In genomic region chr9:57807174-57807651, GRCm38 (mm10) we compare ENCODE assay signal across 13 mouse cellular contexts. TPM values are rescaled to one million over a fixed set of nuclear protein-coding genes. Genes with fewer than 3 reads are reported as not detected.
A peak's percentile ranks its signal among the peaks of the same experiment; 100 is the strongest.
DNase-seq lines count a peak whose midpoint lies in the region; ATAC-seq lines count a peak whose summit lies in the region.
"Had no signal": no experiment of that assay in that cellular context is flagged by ENCODE, and none has a peak within 500 bp of the region (broad histone marks: within the 10 kb centered on the region; RNA-seq: fewer than 3 reads in every experiment).

No protein-coding gene starts in this region.

- no peaks in the 10 kb centered on the region for H3K9me3 ChIP-seq in midbrain, embryonic 12.5 days
- H3K9me3 ChIP-seq in midbrain, embryonic 14.5 days (ENCODE audit: control insufficient read depth, low read length): no peaks in the 10 kb centered on the region
- no peaks in the 10 kb centered on the region for H3K9me3 ChIP-seq in liver, embryonic 12.5 days (replicated peaks)
- H3K9me3 ChIP-seq: forebrain, embryonic 13.5 days had no signal

- H3K4me1 ChIP-seq in midbrain, embryonic 12.5 days: peaks cover 57% of the 10 kb centered on the region
- peaks cover 50% of the 10 kb centered on the region for H3K4me1 ChIP-seq in midbrain, embryonic 14.5 days (ENCODE audit: control insufficient read depth, insufficient read depth, low read length)
- peaks cover 84% of the 10 kb centered on the region for H3K4me1 ChIP-seq in liver, embryonic 12.5 days

- no peak overlapping the region for H3K4me3 ChIP-seq in midbrain, embryonic 12.5 days
- no peak overlapping the region for H3K4me3 ChIP-seq in midbrain, embryonic 14.5 days (replicated peaks; ENCODE audit: low read depth, low read length)
- no peak overlapping the region for H3K4me3 ChIP-seq in liver, embryonic 12.5 days
- H3K4me3 ChIP-seq: forebrain, embryonic 13.5 days had no signal

- peaks cover 7% of the 10 kb centered on the region; the same call in 1 of the 2 replicates for H3K36me3 ChIP-seq in midbrain, embryonic 12.5 days
- peaks cover 6% of the 10 kb centered on the region; the same call in 1 of the 2 replicates for H3K36me3 ChIP-seq in midbrain, embryonic 14.5 days (ENCODE audit: control insufficient read depth, insufficient read depth, low read length)
- H3K36me3 ChIP-seq in liver, embryonic 12.5 days: peaks cover 30% of the 10 kb centered on the region

- WGBS in midbrain, embryonic 12.5 days: 58% methylated on average over 4 of the region's 4 CpGs
- WGBS in midbrain, embryonic 14.5 days: 83% methylated on average over 4 of the region's 4 CpGs
- WGBS in liver, embryonic 12.5 days (ENCODE audit: insufficient replicate concordance): 61% methylated on average over 4 of the region's 4 CpGs

- DNase-seq in midbrain, embryonic 14.5 days: no peak
- DNase-seq in embryo, embryonic 11 days: peak; percentile 62
- peak; percentile 49 for DNase-seq in yolk sac, embryonic 10.5 days (ENCODE audit: low spot score)
- DNase-seq in cerebellum, adult 11-12 months: no peak
- DNase-seq in left cerebral cortex, adult 11 months (ENCODE audit: low spot score): no peak
- DNase-seq: cerebellum, adult 11 months; gastrocnemius, postnatal 25 days; heart, postnatal 36 days; spleen, adult 18-20 months had no signal

- H3K27ac ChIP-seq in midbrain, embryonic 12.5 days (replicated peaks): 0 out of 2 replicates have a peak overlapping the region, but pooled peaks have one; percentile 25
- no peak overlapping the region for H3K27ac ChIP-seq in midbrain, embryonic 14.5 days (replicated peaks; ENCODE audit: low read depth, low read length)
- H3K27ac ChIP-seq in liver, embryonic 12.5 days: peak overlapping the region; percentile 67
- H3K27ac ChIP-seq: forebrain, embryonic 13.5 days had no signal

- ATAC-seq in midbrain, embryonic 12.5 days (ENCODE audit: low FRiP score, low read depth): no peak
- ATAC-seq in midbrain, embryonic 14.5 days (ENCODE audit: low FRiP score, low TSS enrichment): no peak
- ATAC-seq in liver, embryonic 12.5 days: peak; percentile 57; the same call in 1 of the 2 replicates
- ATAC-seq in CD4-positive, CD25-positive, alpha-beta regulatory T cell, adult 4 months: no peak
- ATAC-seq: forebrain, embryonic 13.5 days had no signal

- no peak overlapping the region for H3K9ac ChIP-seq in midbrain, embryonic 12.5 days (replicated peaks)
- no peak overlapping the region for H3K9ac ChIP-seq in midbrain, embryonic 14.5 days (replicated peaks; ENCODE audit: low read length)
- H3K9ac ChIP-seq in liver, embryonic 12.5 days: no peak overlapping the region
- H3K9ac ChIP-seq: forebrain, embryonic 13.5 days had no signal

- H3K4me2 ChIP-seq in midbrain, embryonic 12.5 days (replicated peaks): no peak overlapping the region
- no peak overlapping the region for H3K4me2 ChIP-seq in midbrain, embryonic 14.5 days (ENCODE audit: low read length)
- H3K4me2 ChIP-seq in liver, embryonic 12.5 days: no peak overlapping the region
- H3K4me2 ChIP-seq: forebrain, embryonic 13.5 days had no signal

- H3K27me3 ChIP-seq in midbrain, embryonic 12.5 days: no peaks in the 10 kb centered on the region
- no peaks in the 10 kb centered on the region for H3K27me3 ChIP-seq in midbrain, embryonic 14.5 days (ENCODE audit: control insufficient read depth, insufficient read depth, low read length)
- H3K27me3 ChIP-seq in liver, embryonic 12.5 days (replicated peaks): no peaks in the 10 kb centered on the region
- H3K27me3 ChIP-seq: forebrain, embryonic 13.5 days had no signal

RNA-seq across cellular contexts. Expression of gene Arid3b, which starts 29.4 kb away (rescaled TPM):
- polyA plus RNA-seq in midbrain, embryonic 12.5 days (2016; fragmentation: Nextera tagmentation; extraction: Ambion mirVana): 23.1 and 28.1 TPM in 2 replicates
- polyA plus RNA-seq in midbrain, embryonic 14.5 days (2014; fragmentation: Nextera tagmentation; extraction: Ambion mirVana): 8.7 and 9.6 TPM in 2 replicates
- 15.6 and 16.0 TPM in 2 replicates for polyA plus RNA-seq in liver, embryonic 12.5 days (2016; fragmentation: Nextera tagmentation; extraction: Ambion mirVana)
- 10 to 100 TPM; 25.2 to 35.4 TPM for polyA plus RNA-seq in CD4-positive, CD25-positive, alpha-beta regulatory T cell, adult 4 months (2017; shearing (Covaris generic))

RNA-seq across cellular contexts. Expression of gene Clk3, which starts 41.6 kb away (rescaled TPM):
- polyA plus RNA-seq in midbrain, embryonic 12.5 days (2016; fragmentation: Nextera tagmentation; extraction: Ambion mirVana): 90.0 and 94.7 TPM in 2 replicates
- 66.3 and 68.7 TPM in 2 replicates for polyA plus RNA-seq in midbrain, embryonic 14.5 days (2014; fragmentation: Nextera tagmentation; extraction: Ambion mirVana)
- 99.8 and 104 TPM in 2 replicates for polyA plus RNA-seq in liver, embryonic 12.5 days (2016; fragmentation: Nextera tagmentation; extraction: Ambion mirVana)
- polyA plus RNA-seq in CD4-positive, CD25-positive, alpha-beta regulatory T cell, adult 4 months (2017; shearing (Covaris generic)): 100 to 1,000 TPM in 1 of 2 experiments, 10 to 100 TPM in 1; 95.0 to 107 TPM

Comparison
In these comparisons a context has a peak if more than half of its experiments do, and no peak if none do; other contexts are left out.
1. DNase-seq: peak in embryo, embryonic 11 days (single experiment) and yolk sac, embryonic 10.5 days (single experiment); none in midbrain, embryonic 14.5 days (single experiment), cerebellum, adult 11-12 months (single experiment) and left cerebral cortex, adult 11 months (single experiment).